Mouse (Mus musculus): Measurements from ENCODE around the gene Bace1. TPM values are rescaled to one million over a fixed set of nuclear protein-coding genes. Genes with fewer than 3 reads are reported as not detected.

Bace1 gene
- polyA plus RNA-seq, 1 experiment from 2014 or later: 4.1 TPM

DNA sequence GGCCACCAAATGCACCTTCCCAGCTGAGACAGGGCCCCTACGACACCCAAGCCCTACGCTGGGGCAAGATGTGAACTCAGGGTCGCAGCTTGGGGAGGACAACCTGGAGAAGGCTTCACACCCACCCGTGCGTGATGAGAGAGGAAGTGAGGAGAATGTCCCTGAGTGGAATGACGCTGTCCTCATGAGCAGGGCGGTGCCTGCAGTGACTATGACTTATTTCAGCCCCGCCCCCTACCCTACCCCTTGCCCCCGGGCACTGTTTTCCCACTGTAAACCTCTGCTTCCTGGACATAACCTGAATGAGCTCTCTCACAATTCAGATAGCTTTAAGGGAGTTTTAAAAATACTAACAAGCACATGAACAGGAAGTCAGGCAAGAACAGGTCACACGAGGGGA is 22.9 kb upstream of the Bace1 start:
- WGBS (ENCODE audit: missing documents): 47% methylated on average over 10 of the region's 10 CpGs
- Histone ChIP-seq H3K79me2 (ENCODE audit: inconsistent target) (no peaks in the 10 kb centered on the region), H3K4me3 (ENCODE audit: inconsistent target) (no peak overlapping the region), H3K36me3 (ENCODE audit: inconsistent target) (0 out of 2 replicates have a peak, but pooled peaks cover 3% of the 10 kb centered on the region), H3K27ac (no peak overlapping the region)

DNA sequence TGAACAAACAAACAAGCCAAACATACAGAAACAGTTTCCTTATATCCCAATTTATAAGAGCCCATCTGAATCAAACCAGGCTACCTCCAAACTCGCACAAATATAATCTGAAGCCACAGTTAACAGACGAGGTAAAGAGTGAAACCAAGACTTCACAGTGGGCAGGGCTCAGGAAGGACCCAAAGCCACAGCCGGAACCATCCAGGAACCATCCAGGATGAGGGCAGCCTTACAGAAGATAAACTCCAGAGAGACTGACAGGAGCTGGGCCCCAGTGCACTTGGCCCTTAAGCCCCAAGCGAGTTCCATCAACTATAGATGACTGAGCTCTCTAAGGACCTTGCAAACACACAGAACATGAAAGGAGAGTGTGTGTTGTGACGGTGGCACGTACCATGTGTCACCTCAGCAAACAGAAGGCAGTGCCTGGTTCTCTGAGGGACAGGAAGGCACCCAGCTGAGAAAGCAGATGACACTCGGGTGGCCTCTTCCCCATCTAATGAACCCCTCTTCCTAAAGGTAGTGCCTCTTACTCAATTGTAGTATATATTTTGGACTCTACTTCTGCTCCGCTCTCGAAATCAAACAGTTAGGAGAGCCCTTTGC is 19.9 kb upstream of the Bace1 start:
- Histone ChIP-seq H3K27ac (no peak overlapping the region), H3K36me3 (ENCODE audit: inconsistent target) (peaks cover 10% of the 10 kb centered on the region; the same call in 1 of the 2 replicates), H3K4me3 (ENCODE audit: inconsistent target) (no peak overlapping the region), H3K79me2 (ENCODE audit: inconsistent target) (no peaks in the 10 kb centered on the region)
- 26% methylated on average over 9 of the region's 9 CpGs for WGBS (ENCODE audit: missing documents)

- 17% methylated on average over 22 of the region's 23 CpGs for WGBS (ENCODE audit: missing documents)
- Histone ChIP-seq H3K27ac (peak overlapping the region; percentile 35), H3K36me3 (ENCODE audit: inconsistent target) (no peaks in the 10 kb centered on the region), H3K4me3 (ENCODE audit: inconsistent target) (peak overlapping the region; percentile 77), H3K79me2 (ENCODE audit: inconsistent target) (no peaks in the 10 kb centered on the region)
Observed at GRCm38 (mm10) chr9:45827663-45828290, 10.6 kb upstream of the Bace1 start.

GRCm38 (mm10) chr9:45828291-45828963 is 10.0 kb upstream of the Bace1 start, which contains the start of gene Cep164:
Gene Cep164, minus strand, starts transcription at chr9:45828691.
- Histone ChIP-seq H3K79me2 (ENCODE audit: inconsistent target) (no peaks in the 10 kb centered on the region), H3K27ac (peak within 1 kb of the TSS; percentile 35), H3K36me3 (ENCODE audit: inconsistent target) (no peaks in the 10 kb centered on the region), H3K4me3 (ENCODE audit: inconsistent target) (peak within 1 kb of the TSS; percentile 77)
- WGBS (ENCODE audit: missing documents): under 1% methylated on average over 27 of the region's 31 CpGs

DNA sequence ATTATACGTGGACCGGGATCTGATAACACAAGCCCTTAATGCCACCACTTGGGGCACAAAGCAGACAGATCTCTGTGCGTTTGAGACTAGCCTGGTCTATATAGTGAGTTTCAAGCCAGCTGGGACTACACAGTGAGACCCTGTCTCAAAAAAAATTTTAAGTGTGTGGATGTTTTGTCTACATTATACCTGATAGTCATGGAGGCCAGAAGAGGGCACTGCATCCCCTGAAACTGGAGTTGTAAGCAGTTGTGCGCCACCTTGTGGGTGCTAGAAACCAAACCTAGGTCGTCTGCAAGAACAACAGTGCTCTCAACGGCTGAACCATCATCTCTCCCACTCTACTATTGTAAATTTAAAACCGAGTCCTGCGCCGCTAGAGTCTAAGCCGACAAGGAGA is 9.3 kb upstream of the Bace1 start:
- H3K4me3 ChIP-seq (ENCODE audit: inconsistent target): peak overlapping the region; percentile 77; the same call in 1 of the 2 replicates
- no peak overlapping the region for H3K27ac ChIP-seq
- H3K79me2 ChIP-seq (ENCODE audit: inconsistent target): no peaks in the 10 kb centered on the region
- WGBS (ENCODE audit: missing documents): 44% methylated on average over 10 of the region's 10 CpGs
- no peaks in the 10 kb centered on the region for H3K36me3 ChIP-seq (ENCODE audit: inconsistent target)

DNA sequence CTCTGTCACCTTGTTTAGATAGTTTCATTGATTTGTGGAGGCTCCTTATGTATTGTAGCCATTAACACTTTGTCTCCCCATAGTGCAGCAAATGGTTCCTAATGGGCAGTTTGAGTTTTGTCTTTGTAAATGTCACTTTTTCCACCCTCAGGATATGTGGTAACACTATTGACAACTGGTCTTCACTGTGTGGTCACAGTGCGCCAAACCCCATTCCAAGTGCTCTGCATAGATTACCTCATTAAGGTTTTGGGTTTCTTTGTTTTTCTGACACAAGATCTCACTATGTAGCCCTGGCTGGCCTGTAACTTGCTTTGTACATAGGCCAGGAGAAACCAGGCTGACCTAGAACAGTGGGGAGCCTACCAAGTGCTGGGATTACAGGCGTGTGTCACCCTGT is 5.5 kb upstream of the Bace1 start:
- Histone ChIP-seq H3K36me3 (ENCODE audit: inconsistent target) (no peaks in the 10 kb centered on the region), H3K79me2 (ENCODE audit: inconsistent target) (no peaks in the 10 kb centered on the region), H3K27ac (no peak overlapping the region), H3K4me3 (ENCODE audit: inconsistent target) (no peak overlapping the region)
- 88% methylated on average over 2 of the region's 2 CpGs for WGBS (ENCODE audit: missing documents)

DNA sequence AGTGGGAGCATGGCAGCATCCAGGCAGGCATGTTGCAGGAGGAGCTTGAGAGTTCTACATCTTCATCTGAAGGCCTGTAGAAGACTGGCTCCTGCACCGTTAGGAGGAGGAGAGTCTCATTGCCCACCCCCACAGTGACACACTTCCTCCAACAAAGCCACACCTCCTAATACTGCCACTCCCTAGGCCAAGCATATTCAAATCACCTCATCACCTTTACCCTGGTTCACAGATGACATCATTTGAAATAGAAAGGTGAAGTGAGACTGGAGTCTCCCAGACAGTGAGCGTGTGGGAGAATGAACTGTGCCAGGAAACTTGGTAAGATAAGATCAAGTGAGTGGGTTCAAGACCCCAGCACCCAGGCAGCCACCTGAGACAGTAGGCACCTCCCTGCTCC is 4.9 kb upstream of the Bace1 start:
- WGBS (ENCODE audit: missing documents): 60% methylated on average over 2 of the region's 2 CpGs
- Histone ChIP-seq H3K27ac (no peak overlapping the region), H3K4me3 (ENCODE audit: inconsistent target) (no peak overlapping the region)

DNA sequence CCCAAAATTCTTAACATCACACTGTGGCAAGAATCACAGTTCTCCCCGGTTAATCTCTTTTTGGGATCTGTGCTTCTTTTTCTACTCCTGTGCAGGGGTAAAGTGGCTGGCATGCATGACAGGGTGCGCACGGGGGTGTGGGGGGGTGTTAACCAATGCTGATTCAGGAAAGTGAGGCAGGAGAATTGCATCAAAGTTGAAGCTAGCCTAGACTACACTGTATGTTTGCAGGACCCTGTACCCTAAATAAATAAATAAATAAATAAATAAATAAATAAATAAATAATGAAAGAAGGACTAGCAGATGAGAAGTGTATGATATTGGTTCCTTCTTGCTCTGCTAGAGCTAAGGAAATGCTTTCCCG is 329 bp upstream of the Bace1 start:
- WGBS (ENCODE audit: missing documents): 41% methylated on average over 4 of the region's 4 CpGs
- Histone ChIP-seq H3K27ac (no peak overlapping the region), H3K79me2 (ENCODE audit: inconsistent target) (no peaks in the 10 kb centered on the region), H3K36me3 (ENCODE audit: inconsistent target) (no peaks in the 10 kb centered on the region), H3K4me3 (ENCODE audit: inconsistent target) (peak overlapping the region; percentile 17; the same call in 1 of the 2 replicates)

More for the DNA sequence above, 4.9 kb upstream of the Bace1 start:
- no peaks in the 10 kb centered on the region for H3K79me2 ChIP-seq (ENCODE audit: inconsistent target)
- H3K36me3 ChIP-seq (ENCODE audit: inconsistent target): no peaks in the 10 kb centered on the region

GRCm38 (mm10) chr9:45839139-45839981 is 980 bp downstream of the Bace1 start:
- Histone ChIP-seq H3K79me2 (ENCODE audit: inconsistent target) (no peaks in the 10 kb centered on the region), H3K27ac (no peak overlapping the region), H3K4me3 (ENCODE audit: inconsistent target) (peak overlapping the region; percentile 17; the same call in 1 of the 2 replicates), H3K36me3 (ENCODE audit: inconsistent target) (no peaks in the 10 kb centered on the region)
- 38% methylated on average over 16 of the region's 17 CpGs for WGBS (ENCODE audit: missing documents)

DNA sequence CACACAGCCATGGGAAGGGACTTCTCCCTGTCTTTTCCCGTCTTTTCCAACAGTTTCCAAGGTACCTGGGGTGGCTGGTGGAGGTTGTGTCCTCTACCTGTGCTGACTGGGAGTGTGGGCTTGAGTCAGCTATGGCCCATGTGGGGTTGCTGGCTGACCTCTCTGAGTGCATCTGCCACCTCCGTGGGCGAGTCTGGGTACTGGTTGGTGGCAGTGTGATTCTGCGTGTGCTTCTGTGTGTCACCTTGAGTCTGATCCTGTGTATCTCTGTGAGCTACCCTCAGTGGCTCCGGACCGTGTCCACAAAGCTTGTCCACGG is 1.6 kb downstream of the Bace1 start:
- no peak overlapping the region for H3K4me3 ChIP-seq (ENCODE audit: inconsistent target)
- 59% methylated on average over 6 of the region's 7 CpGs for WGBS (ENCODE audit: missing documents)

GRCm38 (mm10) chr9:45840331-45840730 is 2.0 kb downstream of the Bace1 start:
- 67% methylated on average over 5 of the region's 5 CpGs for WGBS (ENCODE audit: missing documents)
- Histone ChIP-seq H3K79me2 (ENCODE audit: inconsistent target) (no peaks in the 10 kb centered on the region), H3K27ac (no peak overlapping the region), H3K4me3 (ENCODE audit: inconsistent target) (no peak overlapping the region), H3K36me3 (ENCODE audit: inconsistent target) (no peaks in the 10 kb centered on the region)

More for the DNA sequence above, 1.6 kb downstream of the Bace1 start:
- Histone ChIP-seq H3K36me3 (ENCODE audit: inconsistent target) (no peaks in the 10 kb centered on the region), H3K79me2 (ENCODE audit: inconsistent target) (no peaks in the 10 kb centered on the region), H3K27ac (no peak overlapping the region)

DNA sequence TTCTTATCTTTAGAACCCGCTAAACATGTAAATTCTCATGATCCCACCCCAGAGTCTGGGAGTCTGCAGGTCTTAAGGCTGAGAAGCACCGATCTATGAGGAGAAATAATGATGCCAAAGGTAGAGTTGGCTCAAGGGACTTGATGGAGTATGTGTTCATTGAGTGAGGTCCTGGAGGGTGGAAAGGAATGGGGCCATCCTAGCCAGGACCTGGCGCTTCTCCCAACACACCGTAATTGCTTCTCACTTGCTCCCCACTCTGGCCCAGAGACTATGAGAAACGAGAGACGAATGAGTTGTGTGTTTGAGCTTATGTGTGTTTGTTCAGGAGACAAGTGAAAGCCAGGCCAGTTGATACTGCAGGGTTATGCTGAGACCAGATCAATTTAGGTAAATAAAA is 3.1 kb downstream of the Bace1 start:
- Histone ChIP-seq H3K27ac (no peak overlapping the region), H3K79me2 (ENCODE audit: inconsistent target) (no peaks in the 10 kb centered on the region), H3K4me3 (ENCODE audit: inconsistent target) (no peak overlapping the region), H3K36me3 (ENCODE audit: inconsistent target) (no peaks in the 10 kb centered on the region)
- WGBS (ENCODE audit: missing documents): 84% methylated on average over 6 of the region's 6 CpGs

DNA sequence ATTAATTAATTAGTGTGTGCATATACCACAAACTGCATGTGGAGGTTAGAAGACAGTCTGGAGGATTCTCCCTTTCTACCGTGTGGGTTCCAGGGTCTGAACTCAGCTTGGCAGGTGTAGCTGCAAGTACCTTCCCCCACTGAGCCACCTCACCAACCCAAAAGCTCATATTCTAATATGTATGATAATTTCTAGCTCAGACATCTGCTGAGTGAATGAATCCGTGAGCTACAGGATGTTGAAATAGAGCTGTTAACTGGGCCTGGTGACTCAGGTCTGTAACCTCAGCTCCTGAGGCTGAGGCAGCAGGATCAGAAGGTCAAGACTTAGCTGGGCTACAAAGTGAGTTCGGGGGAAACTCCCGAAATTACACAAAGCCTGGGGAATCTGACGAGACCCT is 4.6 kb downstream of the Bace1 start:
- H3K79me2 ChIP-seq (ENCODE audit: inconsistent target): no peaks in the 10 kb centered on the region
- H3K4me3 ChIP-seq (ENCODE audit: inconsistent target): no peak overlapping the region
- 60% methylated on average over 5 of the region's 5 CpGs for WGBS (ENCODE audit: missing documents)
- H3K27ac ChIP-seq: no peak overlapping the region
- no peaks in the 10 kb centered on the region for H3K36me3 ChIP-seq (ENCODE audit: inconsistent target)

DNA sequence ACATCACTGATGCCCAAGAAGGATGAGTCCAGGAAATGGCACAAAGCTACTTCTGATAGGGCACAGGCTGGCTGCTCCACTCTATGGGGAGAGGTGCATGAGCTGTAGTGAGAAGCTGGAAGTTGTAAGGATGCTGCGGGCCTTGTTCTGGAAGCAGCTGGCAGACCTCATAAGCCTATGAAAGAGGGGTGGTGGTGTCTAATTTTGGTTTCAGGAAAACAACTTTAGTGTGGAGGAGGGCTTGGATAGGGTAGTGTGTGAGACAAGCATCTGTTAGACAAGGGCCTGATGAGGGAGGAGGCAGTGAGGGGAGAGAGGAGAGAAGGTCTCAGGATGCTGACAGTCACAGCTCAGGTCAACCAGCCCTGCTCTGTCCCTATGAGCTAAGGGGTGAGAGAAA is 5.4 kb downstream of the Bace1 start:
- H3K79me2 ChIP-seq (ENCODE audit: inconsistent target): no peaks in the 10 kb centered on the region
- no peak overlapping the region for H3K27ac ChIP-seq
- H3K36me3 ChIP-seq (ENCODE audit: inconsistent target): no peaks in the 10 kb centered on the region
- H3K4me3 ChIP-seq (ENCODE audit: inconsistent target): no peak overlapping the region
- 80% methylated on average over 1 of the region's 1 CpGs for WGBS (ENCODE audit: missing documents)

All from macrophage (primary cell).